Mouse (Mus musculus): ENCODE measurements around the gene Tmem74b.

Tmem74b gene

GRCm38 (mm10) chr2:151747847-151748705, 46.3 kb downstream of the Tmem74b start:
- Histone ChIP-seq H3K9me3 (ENCODE audit: low read length) (peaks cover 12% of the 10 kb centered on the region), H3K36me3 (ENCODE audit: insufficient read depth, low read length) (no peaks in the 10 kb centered on the region), H3K27me3 (ENCODE audit: insufficient read depth, low read length) (peaks cover 33% of the 10 kb centered on the region), H3K4me1 (replicated peaks; ENCODE audit: low read depth, low read length) (peaks cover 9% of the 10 kb centered on the region), H3K4me3 (replicated peaks; ENCODE audit: low read length) (no peak overlapping the region)
- TF ChIP-seq NANOG (IDR thresholded peaks at IDR 0.05; ENCODE audit: borderline replicate concordance, low read length), result no peak
- peak; percentile 91 for TF ChIP-seq CTCF (conservative IDR thresholded peaks at IDR 0.05; ENCODE audit: low read length)

- Histone ChIP-seq H3K27me3 (ENCODE audit: insufficient read depth, low read length) (peaks cover 14% of the 10 kb centered on the region), H3K9me3 (ENCODE audit: low read length) (peaks cover 12% of the 10 kb centered on the region), H3K4me3 (replicated peaks; ENCODE audit: low read length) (no peak overlapping the region), H3K36me3 (ENCODE audit: insufficient read depth, low read length) (no peaks in the 10 kb centered on the region), H3K4me1 (replicated peaks; ENCODE audit: low read depth, low read length) (peaks cover 9% of the 10 kb centered on the region)
- no peak for TF ChIP-seq NANOG (IDR thresholded peaks at IDR 0.05; ENCODE audit: borderline replicate concordance, low read length)
- TF ChIP-seq CTCF (conservative IDR thresholded peaks at IDR 0.05; ENCODE audit: low read length), result no peak
- no peak for TF ChIP-seq POU5F1 (IDR thresholded peaks at IDR 0.05; ENCODE audit: borderline replicate concordance, low read length)
These were observed 49.5 kb downstream of the Tmem74b start for GRCm38 (mm10) chr2:151751330-151751729.

- Histone ChIP-seq H3K36me3 (ENCODE audit: insufficient read depth, low read length) (no peaks in the 10 kb centered on the region), H3K27me3 (ENCODE audit: insufficient read depth, low read length) (peaks cover 13% of the 10 kb centered on the region), H3K4me3 (replicated peaks; ENCODE audit: low read length) (no peak overlapping the region), H3K9me3 (ENCODE audit: low read length) (peaks cover 10% of the 10 kb centered on the region), H3K4me1 (replicated peaks; ENCODE audit: low read depth, low read length) (peaks cover 18% of the 10 kb centered on the region)
- TF ChIP-seq POU5F1 (IDR thresholded peaks at IDR 0.05; ENCODE audit: borderline replicate concordance, low read length), result no peak
- TF ChIP-seq CTCF (conservative IDR thresholded peaks at IDR 0.05; ENCODE audit: low read length), result no peak
- no peak for TF ChIP-seq NANOG (IDR thresholded peaks at IDR 0.05; ENCODE audit: borderline replicate concordance, low read length)
These were observed 54.7 kb downstream of the Tmem74b start for GRCm38 (mm10) chr2:151756277-151757061.

GRCm38 (mm10) chr2:151757451-151757850, 55.6 kb downstream of the Tmem74b start:
- H3K36me3 ChIP-seq (ENCODE audit: insufficient read depth, low read length), result no peaks in the 10 kb centered on the region
- H3K4me3 ChIP-seq (replicated peaks; ENCODE audit: low read length), result no peak overlapping the region
- peaks cover 15% of the 10 kb centered on the region for H3K4me1 ChIP-seq (replicated peaks; ENCODE audit: low read depth, low read length)
- H3K27me3 ChIP-seq (ENCODE audit: insufficient read depth, low read length), result peaks cover 13% of the 10 kb centered on the region
- TF ChIP-seq NANOG (IDR thresholded peaks at IDR 0.05; ENCODE audit: borderline replicate concordance, low read length) (peak; percentile 99), POU5F1 (IDR thresholded peaks at IDR 0.05; ENCODE audit: borderline replicate concordance, low read length) (no peak)
- H3K9me3 ChIP-seq (ENCODE audit: low read length), result peaks cover 15% of the 10 kb centered on the region

GRCm38 (mm10) chr2:151758806-151759353, 57.1 kb downstream of the Tmem74b start:
- H3K4me3 ChIP-seq (replicated peaks; ENCODE audit: low read length), result no peak overlapping the region
- H3K27me3 ChIP-seq (ENCODE audit: insufficient read depth, low read length), result peaks cover 13% of the 10 kb centered on the region
- H3K4me1 ChIP-seq (replicated peaks; ENCODE audit: low read depth, low read length), result peaks cover 15% of the 10 kb centered on the region
- no peaks in the 10 kb centered on the region for H3K36me3 ChIP-seq (ENCODE audit: insufficient read depth, low read length)
- TF ChIP-seq POU5F1 (IDR thresholded peaks at IDR 0.05; ENCODE audit: borderline replicate concordance, low read length) (no peak), CTCF (conservative IDR thresholded peaks at IDR 0.05; ENCODE audit: low read length) (no peak), NANOG (IDR thresholded peaks at IDR 0.05; ENCODE audit: borderline replicate concordance, low read length) (no peak)
- H3K9me3 ChIP-seq (ENCODE audit: low read length), result peaks cover 25% of the 10 kb centered on the region
